Mouse (Mus musculus): ENCODE data around the gene Mpnd.

Gene Mpnd

GRCm38 (mm10) chr17:56022131-56022988 lies 16.8 kb downstream of the Mpnd start:
- ChIA-PET CTCF (interaction anchor here in 2 of 4 experiments (1.2 to 1.6 kb wide), 3 partner anchors 13 to 14 kb away, joined by 5 read pairs; partner anchors contain the start of gene Sh3gl1 (in 2 of the 2)), POLR2A (interaction anchor here in 2 of 4 experiments (1.5 to 8.7 kb wide), 6 partner anchors 9 to 63 kb away, joined by 4 to 73 read pairs (median 10); partner anchors contain the start of genes Hdgfl2 (in 1 of the 2), Sh3gl1 (in 1 of the 2) and Yju2 (in 1 of the 2))

GRCm38 (mm10) chr17:56022989-56023290 lies 17.4 kb downstream of the Mpnd start:
- POLR2A ChIA-PET = interaction anchor here in 2 of 4 experiments (1.0 to 8.7 kb wide), 5 partner anchors 8 to 14 kb away, joined by 3 to 73 read pairs (median 14); partner anchors contain the start of gene Sh3gl1 (in 2 of the 2)
- CTCF ChIA-PET = interaction anchor here in 2 of 4 experiments (1.4 to 1.6 kb wide), 2 partner anchors 13 to 47 kb away, joined by 3 to 5 read pairs; partner anchors contain the start of gene Sh3gl1 (in 1 of the 2)

- ChIA-PET POLR2A (interaction anchor here in 2 of 4 experiments (0.9 to 8.7 kb wide), 8 partner anchors 8 to 18 kb away, joined by 3 to 73 read pairs (median 4); partner anchors contain the start of genes Sh3gl1 (in 2 of the 2) and Chaf1a (in 1 of the 2)), CTCF (interaction anchor here in 2 of 4 experiments (1.4 to 1.6 kb wide), 2 partner anchors 13 to 47 kb away, joined by 3 to 5 read pairs; partner anchors contain the start of gene Sh3gl1 (in 1 of the 2))
These were observed 17.9 kb downstream of the Mpnd start for GRCm38 (mm10) chr17:56023386-56023785.

GRCm38 (mm10) chr17:56024476-56024875 lies 19.0 kb downstream of the Mpnd start:
- ChIA-PET POLR2A (interaction anchor here in 3 of 4 experiments (0.6 to 4.0 kb wide), 7 partner anchors 9 to 371 kb away, joined by 3 to 14 read pairs (median 4); partner anchors contain the start of genes Chaf1a (in 1 of the 3) and Sh3gl1 (in 1 of the 3)), CTCF (interaction anchor here in 3 of 4 experiments (1.0 to 1.4 kb wide), 3 partner anchors 14 to 48 kb away, joined by 3 to 6 read pairs (median 3); no protein-coding TSS in a partner anchor)

- POLR2A ChIA-PET = interaction anchor here in 3 of 4 experiments (0.6 to 4.0 kb wide), 4 partner anchors 8 to 371 kb away, joined by 4 to 14 read pairs (median 5); partner anchors contain the start of gene Sh3gl1 (in 1 of the 3)
- CTCF ChIA-PET = interaction anchor here in 2 of 4 experiments (1.0 to 1.1 kb wide), 2 partner anchors 14 to 40 kb away, joined by 3 to 6 read pairs; no protein-coding TSS in a partner anchor
These were observed 19.4 kb downstream of the Mpnd start for GRCm38 (mm10) chr17:56024931-56025330.

- ChIA-PET POLR2A (interaction anchor here in 3 of 4 experiments (0.6 to 11.8 kb wide), 8 partner anchors 8 to 55 kb away, joined by 3 to 97 read pairs (median 3); partner anchors contain the start of genes Fsd1 (in 1 of the 3) and Sh3gl1 (in 1 of the 3)), CTCF (interaction anchor here in 1 of 4 experiments (0.6 kb wide), 1 partner anchor 74 kb away, joined by 7 read pairs; the partner anchor contains the start of gene Ebi3)
These were observed 20.8 kb downstream of the Mpnd start for GRCm38 (mm10) chr17:56026303-56026702.

GRCm38 (mm10) chr17:56026881-56027280 lies 21.4 kb downstream of the Mpnd start:
- ChIA-PET POLR2A (interaction anchor here in 3 of 4 experiments (0.8 to 11.8 kb wide), 9 partner anchors 8 to 54 kb away, joined by 3 to 97 read pairs (median 4); partner anchors contain the start of genes Chaf1a (in 2 of the 3) and Sh3gl1 (in 1 of the 3)), CTCF (interaction anchor here in 1 of 4 experiments (1.0 to 1.4 kb wide), 2 partner anchors 10 to 17 kb away, joined by 3 to 7 read pairs; partner anchors contain the start of gene Sh3gl1)

- ChIA-PET CTCF (interaction anchor here in 3 of 4 experiments (0.6 to 2.3 kb wide), 8 partner anchors 8 to 173 kb away, joined by 3 to 8 read pairs (median 4); partner anchors contain the start of gene Sh3gl1 (in 3 of the 3)), POLR2A (interaction anchor here (0.6 to 11.8 kb wide), 13 partner anchors 8 to 146 kb away, joined by 3 to 97 read pairs (median 7); partner anchors contain the start of genes Sh3gl1 (in 3 of the 4), Chaf1a (in 2 of the 4) and Hdgfl2 (in 1 of the 4))
These were observed 22.4 kb downstream of the Mpnd start for GRCm38 (mm10) chr17:56027801-56028441.

- POLR2A ChIA-PET = interaction anchor here in 3 of 4 experiments (0.6 to 11.8 kb wide), 17 partner anchors 10 to 88 kb away, joined by 3 to 97 read pairs (median 6); partner anchors contain the start of genes Chaf1a (in 2 of the 3) and Hdgfl2 (in 1 of the 3)
- CTCF ChIA-PET = interaction anchor here in 2 of 4 experiments (0.9 to 1.8 kb wide), 3 partner anchors 10 to 12 kb away, joined by 4 to 5 read pairs (median 4); partner anchors contain the start of gene Chaf1a (in 1 of the 2)
These were observed 24.8 kb downstream of the Mpnd start for GRCm38 (mm10) chr17:56030238-56030870.

- CTCF ChIA-PET = interaction anchor here in 2 of 4 experiments (0.6 to 1.8 kb wide), 3 partner anchors 10 to 288 kb away, joined by 4 to 6 read pairs (median 5); partner anchors contain the start of gene Chaf1a (in 1 of the 2)
- POLR2A ChIA-PET = interaction anchor here in 3 of 4 experiments (0.5 to 11.8 kb wide), 13 partner anchors 10 to 581 kb away, joined by 3 to 97 read pairs (median 9); partner anchors contain the start of genes Chaf1a (in 1 of the 3) and Hdgfl2 (in 1 of the 3)
These were observed 25.4 kb downstream of the Mpnd start for GRCm38 (mm10) chr17:56030919-56031318.

- POLR2A ChIA-PET = interaction anchor here in 3 of 4 experiments (0.5 to 11.8 kb wide), 13 partner anchors 8 to 581 kb away, joined by 3 to 97 read pairs (median 9); partner anchors contain the start of genes Chaf1a (in 2 of the 3), Hdgfl2 (in 1 of the 3) and Ubxn6 (in 1 of the 3)
- CTCF ChIA-PET = interaction anchor here in 2 of 4 experiments (0.6 to 1.8 kb wide), 2 partner anchors 9 to 288 kb away, joined by 5 to 6 read pairs; partner anchors contain the start of gene Chaf1a (in 1 of the 2)
These were observed 25.9 kb downstream of the Mpnd start for GRCm38 (mm10) chr17:56031431-56031830.

GRCm38 (mm10) chr17:56032127-56032733 lies 26.7 kb downstream of the Mpnd start:
- ChIA-PET CTCF (interaction anchor here (0.6 to 3.0 kb wide), 12 partner anchors 14 to 650 kb away, joined by 3 to 14 read pairs (median 4); no protein-coding TSS in a partner anchor), POLR2A (interaction anchor here (0.6 to 11.8 kb wide), 24 partner anchors 8 to 619 kb away, joined by 3 to 97 read pairs (median 4); partner anchors contain the start of genes Chaf1a (in 2 of the 4), Yju2 (in 2 of the 4), Hdgfl2 (in 1 of the 4) and Shd (in 1 of the 4))

- CTCF ChIA-PET = interaction anchor here (0.6 to 3.0 kb wide), 15 partner anchors 15 to 650 kb away, joined by 3 to 14 read pairs (median 3); no protein-coding TSS in a partner anchor
- POLR2A ChIA-PET = interaction anchor here (0.6 to 11.8 kb wide), 24 partner anchors 8 to 619 kb away, joined by 3 to 97 read pairs (median 4); partner anchors contain the start of genes Yju2 (in 2 of the 4), Chaf1a (in 1 of the 4), Shd (in 1 of the 4) and Ubxn6 (in 1 of the 4)
These were observed 27.3 kb downstream of the Mpnd start for GRCm38 (mm10) chr17:56032831-56033230.

GRCm38 (mm10) chr17:56034040-56034725 lies 28.7 kb downstream of the Mpnd start:
- POLR2A ChIA-PET = interaction anchor here in 3 of 4 experiments (0.6 to 11.8 kb wide), 14 partner anchors 8 to 258 kb away, joined by 3 to 97 read pairs (median 6); partner anchors contain the start of genes Hdgfl2 (in 1 of the 3) and Yju2 (in 1 of the 3)
- CTCF ChIA-PET = interaction anchor here in 3 of 4 experiments (0.5 to 3.0 kb wide), 5 partner anchors 16 to 58 kb away, joined by 3 to 14 read pairs (median 5); no protein-coding TSS in a partner anchor

- POLR2A ChIA-PET = interaction anchor here in 2 of 4 experiments (1.2 to 11.8 kb wide), 9 partner anchors 8 to 75 kb away, joined by 3 to 97 read pairs (median 14); partner anchors contain the start of genes Hdgfl2 (in 2 of the 2) and Yju2 (in 1 of the 2)
- CTCF ChIA-PET = interaction anchor here in 2 of 4 experiments (1.2 to 3.0 kb wide), 4 partner anchors 17 to 58 kb away, joined by 3 to 14 read pairs (median 6); no protein-coding TSS in a partner anchor
These were observed 29.2 kb downstream of the Mpnd start for GRCm38 (mm10) chr17:56034726-56035100.
